Mouse (Mus musculus) retina, embryonic 14.5 days (tissue): ENCODE data around the gene Slc44a3.
A peak's percentile ranks its signal among the peaks of the same experiment; 100 is the strongest.
"Not testable (repeated sequence)": the region's sequence is repeated elsewhere in the genome, so short reads cannot be mapped to it uniquely, and the experiment has no call there.

Experiments used
- DNase-seq: peaks from one replicate; pipeline ENCODE4 v3.0.0-alpha.2; 2015; ENCODE audit warnings: low spot score

The Slc44a3 gene

DNA sequence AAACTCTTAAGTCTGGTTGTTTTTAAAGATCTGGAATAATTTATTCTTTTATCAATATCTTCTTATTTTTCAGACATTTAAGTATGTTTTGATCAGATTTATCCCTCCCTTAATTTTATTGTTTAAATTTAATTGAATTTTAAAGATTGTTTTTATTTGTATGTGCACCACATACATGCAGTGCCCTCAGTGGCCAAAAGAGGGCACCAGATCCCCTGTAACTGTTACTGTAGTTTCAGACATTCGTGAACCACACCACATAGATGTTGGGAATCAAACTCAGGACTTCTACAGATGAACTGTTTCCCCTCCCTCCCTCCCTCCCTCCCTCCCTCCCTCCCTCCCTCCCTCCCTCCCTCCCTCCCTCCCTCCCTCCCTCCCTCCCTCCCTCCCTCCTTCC lies 18.2 kb upstream of the Slc44a3 start:
- peak; percentile 70 for DNase-seq

GRCm38 (mm10) chr3:121547851-121548624 lies 15.8 kb upstream of the Slc44a3 start:
- no peak for DNase-seq

- no peak for DNase-seq
Observed at GRCm38 (mm10) chr3:121540621-121541020, 8.4 kb upstream of the Slc44a3 start.

DNA sequence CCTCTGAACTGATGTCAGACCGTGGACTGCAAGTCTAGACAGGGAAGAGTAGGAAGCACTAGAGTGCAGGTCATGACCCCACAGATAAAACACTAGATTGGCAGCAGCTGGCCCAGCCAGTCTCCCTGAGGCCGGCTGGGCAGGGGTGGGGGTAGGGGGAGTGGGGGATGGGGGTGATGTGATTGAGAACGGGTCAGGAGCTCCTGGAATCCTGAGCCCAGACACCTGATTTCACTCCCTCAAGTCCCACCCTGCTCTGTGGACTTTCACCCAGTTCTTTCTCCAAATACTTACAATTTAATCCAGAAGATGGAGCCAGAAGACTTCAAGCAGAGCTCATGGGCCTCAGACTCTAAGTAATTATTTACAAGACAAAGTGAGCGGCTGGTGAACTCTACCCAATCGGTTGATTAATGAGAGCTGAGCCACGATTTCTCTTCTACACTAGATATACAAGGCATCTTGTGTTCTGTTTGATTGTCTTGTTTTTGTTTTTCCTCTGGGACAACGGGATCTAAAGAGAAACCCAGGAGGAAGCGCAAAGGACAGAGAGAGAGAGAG lies 7.7 kb upstream of the Slc44a3 start:
- DNase-seq, result peak; percentile 58

- DNase-seq, result not testable (repeated sequence)
Observed at GRCm38 (mm10) chr3:121538847-121539246, 6.6 kb upstream of the Slc44a3 start.

- no peak for DNase-seq
Observed at GRCm38 (mm10) chr3:121537996-121538395, 5.8 kb upstream of the Slc44a3 start.

DNA sequence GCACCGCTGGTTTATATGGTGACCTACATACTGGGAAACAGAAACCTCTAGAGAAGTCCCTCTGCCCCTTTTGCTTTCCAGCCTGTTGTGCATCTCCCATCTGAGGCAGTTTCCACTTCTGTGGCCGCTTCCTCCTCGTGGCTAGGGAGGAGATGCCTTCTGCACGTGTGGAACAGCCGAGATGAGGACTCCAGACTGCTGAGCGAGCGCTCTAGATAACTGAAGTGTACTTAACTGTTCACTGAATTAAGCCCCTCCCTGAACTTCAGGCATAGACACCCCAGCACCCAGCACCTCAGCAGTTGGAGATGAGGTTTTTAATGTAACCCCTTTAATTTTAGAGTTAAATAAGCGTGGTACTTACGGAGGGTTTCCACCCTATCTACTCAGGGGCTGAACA lies 4.6 kb upstream of the Slc44a3 start:
- DNase-seq, result peak; percentile 31

GRCm38 (mm10) chr3:121535813-121536504 lies 3.8 kb upstream of the Slc44a3 start:
- peak; percentile 83 for DNase-seq

- DNase-seq, result no peak
Observed at GRCm38 (mm10) chr3:121531370-121532148, 645 bp downstream of the Slc44a3 start.

- DNase-seq, result no peak
Observed at GRCm38 (mm10) chr3:121530546-121531258, 1.5 kb downstream of the Slc44a3 start.

GRCm38 (mm10) chr3:121526096-121527093 lies 5.8 kb downstream of the Slc44a3 start:
- no peak for DNase-seq

- no peak for DNase-seq
Observed at GRCm38 (mm10) chr3:121521633-121522125, 10.5 kb downstream of the Slc44a3 start.

- DNase-seq, result no peak
Observed at GRCm38 (mm10) chr3:121521123-121521522, 11.1 kb downstream of the Slc44a3 start.

DNA sequence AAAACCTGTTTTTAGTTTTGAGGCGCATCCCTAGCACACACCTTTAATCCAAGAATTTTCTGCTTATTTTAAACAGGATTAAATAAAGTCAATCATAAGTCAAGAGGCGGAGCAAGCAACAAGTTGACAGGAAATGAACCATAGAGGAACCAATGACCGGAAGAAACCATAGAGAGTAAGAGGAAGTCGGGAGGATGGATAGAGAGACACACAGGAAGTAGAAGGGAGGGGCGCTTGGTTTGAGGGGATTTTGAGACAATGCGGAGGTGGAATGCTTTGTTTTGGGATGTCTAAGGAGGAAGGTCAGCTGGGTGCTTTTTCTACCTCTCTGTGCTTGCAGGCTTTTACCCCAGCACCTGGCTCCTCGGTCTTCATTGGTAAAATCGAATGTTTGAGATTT lies 15.2 kb downstream of the Slc44a3 start:
- no peak for DNase-seq

DNA sequence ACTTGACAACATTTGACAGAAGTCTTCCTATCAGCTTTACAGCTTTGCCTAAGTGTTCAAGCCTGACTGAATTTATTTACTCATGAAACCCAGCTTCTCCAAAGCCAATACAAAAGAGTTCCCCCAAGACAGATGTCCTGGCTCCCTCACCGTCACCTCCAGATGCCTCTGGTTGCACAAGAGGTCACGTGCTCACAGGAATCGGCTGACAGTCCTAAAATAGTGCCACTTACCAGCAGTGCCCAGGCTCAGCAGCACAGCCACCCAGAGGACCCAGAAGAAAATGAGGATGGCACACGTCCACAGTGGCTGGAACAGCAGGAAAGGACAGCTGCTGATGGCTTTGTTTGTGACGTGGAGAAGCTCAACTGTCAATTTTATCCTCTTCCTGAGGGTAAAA lies 23.1 kb downstream of the Slc44a3 start:
- DNase-seq, result no peak

DNA sequence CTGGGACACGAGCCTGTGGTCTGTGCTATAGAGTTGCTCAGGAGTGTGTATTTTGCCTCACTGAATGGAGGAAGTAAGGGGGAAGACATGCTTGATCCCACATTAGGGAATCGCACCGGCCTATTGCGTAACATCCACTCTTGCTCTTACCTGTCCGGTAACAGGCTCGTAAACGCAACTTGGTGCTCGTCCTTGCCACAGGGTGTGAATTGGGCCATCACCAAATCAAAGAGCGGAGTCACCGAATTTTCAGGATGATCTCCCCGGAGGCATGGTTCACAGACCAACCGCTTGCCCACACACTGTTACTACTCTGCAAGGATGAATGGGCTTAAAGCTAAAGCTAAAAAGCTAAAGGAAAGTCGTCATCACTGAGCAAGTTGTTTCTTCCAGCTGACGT lies 24.5 kb downstream of the Slc44a3 start:
- DNase-seq, result no peak

- DNase-seq, result no peak
Observed at GRCm38 (mm10) chr3:121506756-121507155, 25.4 kb downstream of the Slc44a3 start.

GRCm38 (mm10) chr3:121506175-121506574 lies 26.0 kb downstream of the Slc44a3 start:
- DNase-seq, result no peak

DNA sequence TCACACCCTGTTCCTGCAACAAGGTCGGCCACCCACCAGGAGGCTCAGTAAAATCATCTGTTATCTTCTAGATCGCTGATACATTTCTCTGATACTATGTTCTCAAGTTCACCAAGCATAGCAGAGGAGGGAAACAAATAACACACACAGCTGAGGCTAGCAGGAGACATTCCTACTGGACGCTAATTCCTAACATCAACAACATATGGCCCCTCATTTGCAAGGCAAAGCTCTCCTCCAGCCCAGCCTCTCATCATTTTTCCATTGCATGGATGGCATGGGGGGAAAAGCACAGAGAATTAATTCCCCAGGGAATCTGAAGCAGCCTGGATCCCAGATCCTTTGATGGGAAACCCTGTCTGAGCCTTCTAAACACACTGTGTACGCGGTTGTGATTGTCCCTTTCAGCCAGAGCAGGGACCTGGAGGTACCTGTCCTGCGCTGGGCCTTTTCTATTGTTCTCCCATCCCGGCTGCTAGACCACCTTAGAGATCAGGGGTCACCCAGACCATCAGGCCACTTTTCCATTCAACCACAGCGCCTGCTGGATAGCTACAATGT lies 27.2 kb downstream of the Slc44a3 start:
- DNase-seq, result no peak

DNA sequence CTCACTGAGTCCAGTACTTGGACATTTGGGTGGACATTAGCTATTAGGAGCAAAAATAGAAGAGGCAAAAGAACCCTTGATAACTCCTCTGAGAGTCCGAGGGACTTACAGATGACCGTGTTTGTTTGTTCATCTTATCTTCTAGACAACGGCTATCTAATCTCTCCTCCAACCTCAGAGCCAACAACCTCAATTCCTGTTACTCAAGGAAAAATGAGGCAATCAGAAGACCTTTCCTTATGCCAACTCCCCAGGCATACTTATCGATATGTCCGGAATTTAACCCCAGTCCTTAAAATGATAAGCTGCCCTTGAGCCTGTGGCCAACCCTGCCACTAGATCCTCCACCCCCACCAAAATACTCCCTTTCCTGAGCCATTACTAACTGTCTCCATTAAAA lies 31.5 kb downstream of the Slc44a3 start:
- DNase-seq, result no peak
